ENCODE assay signal across 14 mouse cellular contexts in the genomic region with DNA sequence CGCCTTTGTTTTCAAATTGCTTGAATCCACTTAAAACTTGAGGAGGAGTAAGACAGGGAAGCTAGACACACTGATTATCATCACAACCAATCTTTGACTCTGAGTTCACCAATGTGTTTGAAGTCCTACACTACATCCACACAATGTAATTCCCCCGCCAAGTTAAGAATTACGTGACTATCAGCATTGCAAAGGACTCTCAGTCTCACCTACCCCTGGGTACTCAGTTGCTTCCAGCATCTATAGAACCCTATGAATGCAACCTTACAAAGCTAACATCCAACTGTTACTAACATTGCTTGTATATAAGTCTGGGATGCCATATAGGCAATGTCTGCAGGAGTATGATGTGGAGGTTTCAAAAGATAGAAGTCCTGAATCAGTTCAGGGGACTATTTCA.
"Had no signal": no experiment of that assay in that cellular context is flagged by ENCODE, and none has a peak within 500 bp of the region (broad histone marks: within the 10 kb centered on the region; RNA-seq: fewer than 3 reads in every experiment).

No protein-coding gene starts in this region.

- ATAC-seq: inflammation-experienced regulatory T-cells, adult 6 months; intestine, postnatal 0 days had no signal

- H3K4me2 ChIP-seq: heart, embryonic 12.5 days; hindbrain, embryonic 12.5 days; hindbrain, embryonic 14.5 days; intestine, embryonic 15.5 days; limb, embryonic 12.5 days; liver, embryonic 11.5 days had no signal

- H3K27ac ChIP-seq: heart, adult 2 months; heart, embryonic 10.5 days; hindbrain, embryonic 10.5 days; hindbrain, embryonic 12.5 days; hindbrain, embryonic 14.5 days; intestine, embryonic 15.5 days; layer of hippocampus, adult 2 months; left cerebral cortex, adult 2 months; limb, embryonic 10.5 days; limb, embryonic 12.5 days had no signal

- H3K4me3 ChIP-seq: heart, adult 2 months; heart, embryonic 10.5 days; heart, embryonic 12.5 days; hindbrain, embryonic 10.5 days; hindbrain, embryonic 12.5 days; intestine, embryonic 15.5 days; layer of hippocampus, adult 2 months; left cerebral cortex, adult 2 months; limb, embryonic 10.5 days; limb, embryonic 12.5 days had no signal

- H3K27me3 ChIP-seq: heart, embryonic 12.5 days; hindbrain, embryonic 12.5 days; intestine, embryonic 15.5 days; limb, embryonic 12.5 days had no signal

- H3K9me3 ChIP-seq: heart, embryonic 10.5 days; heart, embryonic 12.5 days; hindbrain, embryonic 10.5 days; hindbrain, embryonic 12.5 days; intestine, embryonic 15.5 days; limb, embryonic 10.5 days; limb, embryonic 12.5 days had no signal

- H3K36me3 ChIP-seq: heart, embryonic 10.5 days; heart, embryonic 12.5 days; hindbrain, embryonic 10.5 days; hindbrain, embryonic 12.5 days; intestine, embryonic 15.5 days; limb, embryonic 10.5 days; limb, embryonic 12.5 days had no signal

- H3K4me1 ChIP-seq: heart, embryonic 10.5 days; hindbrain, embryonic 10.5 days; hindbrain, embryonic 12.5 days had no signal

- H3K9ac ChIP-seq: heart, embryonic 12.5 days; hindbrain, embryonic 12.5 days; hindbrain, embryonic 14.5 days; intestine, embryonic 15.5 days; limb, embryonic 12.5 days had no signal
